Mouse (Mus musculus) brain, adult 2 months (tissue): Measurements from ENCODE around the gene Bbs2.
A peak's percentile ranks its signal among the peaks of the same experiment; 100 is the strongest.

Experiments used
- DNase-seq: peaks from one replicate; pipeline ENCODE4 v3.0.0; 2011; ENCODE audit warnings: low read depth, low spot score

Gene Bbs2

GRCm38 (mm10) chr8:94098996-94099395, 268 bp upstream of the Bbs2 start:
- DNase-seq, result peak; percentile 19

GRCm38 (mm10) chr8:94094281-94094680, 4.4 kb downstream of the Bbs2 start:
- DNase-seq, result no peak

- DNase-seq, result no peak
These were observed 5.9 kb downstream of the Bbs2 start for GRCm38 (mm10) chr8:94092848-94093247.

DNA sequence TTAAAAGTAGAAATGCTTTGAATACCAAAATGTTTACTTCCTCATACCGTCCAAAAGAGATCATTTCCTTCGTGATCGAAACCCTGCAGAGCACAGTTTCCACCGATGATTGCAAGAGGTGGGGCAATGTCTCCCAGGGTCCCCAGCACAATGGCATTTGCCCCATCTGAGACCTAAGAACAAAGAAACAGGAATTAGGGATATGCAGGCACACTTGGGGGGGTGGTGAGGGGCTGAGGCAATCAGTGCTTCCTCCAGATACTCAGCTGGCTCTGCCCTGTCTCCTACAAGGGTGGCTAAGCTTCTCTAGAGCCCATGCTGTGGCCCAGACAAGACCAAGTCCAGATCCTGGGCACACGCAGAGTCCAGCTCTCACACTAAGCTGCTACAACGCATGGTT, 9.0 kb downstream of the Bbs2 start:
- DNase-seq, result no peak

- no peak for DNase-seq
These were observed 10.8 kb downstream of the Bbs2 start for GRCm38 (mm10) chr8:94087964-94088363.

GRCm38 (mm10) chr8:94076461-94077192, 22.1 kb downstream of the Bbs2 start:
- DNase-seq, result no peak

DNA sequence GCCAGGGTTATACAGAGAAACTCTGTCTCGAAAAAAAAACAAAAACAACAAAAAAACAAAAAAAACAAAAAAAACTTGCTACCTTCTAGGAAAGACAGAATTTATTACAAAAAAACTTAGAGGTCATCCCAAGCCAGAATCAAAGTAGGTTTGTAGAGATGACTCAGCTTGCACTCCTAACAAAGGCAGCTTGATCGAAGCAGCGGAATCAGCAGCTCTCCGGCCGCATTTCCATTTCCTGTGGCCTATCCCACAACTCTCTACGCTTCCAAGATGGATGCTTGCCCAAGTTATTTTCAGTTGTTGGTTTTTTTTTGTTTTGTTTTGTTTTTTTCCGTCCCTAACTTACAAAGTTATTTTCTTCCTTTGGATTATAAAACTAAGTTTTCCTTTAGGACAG, 29.9 kb downstream of the Bbs2 start:
- peak; percentile 9 for DNase-seq

DNA sequence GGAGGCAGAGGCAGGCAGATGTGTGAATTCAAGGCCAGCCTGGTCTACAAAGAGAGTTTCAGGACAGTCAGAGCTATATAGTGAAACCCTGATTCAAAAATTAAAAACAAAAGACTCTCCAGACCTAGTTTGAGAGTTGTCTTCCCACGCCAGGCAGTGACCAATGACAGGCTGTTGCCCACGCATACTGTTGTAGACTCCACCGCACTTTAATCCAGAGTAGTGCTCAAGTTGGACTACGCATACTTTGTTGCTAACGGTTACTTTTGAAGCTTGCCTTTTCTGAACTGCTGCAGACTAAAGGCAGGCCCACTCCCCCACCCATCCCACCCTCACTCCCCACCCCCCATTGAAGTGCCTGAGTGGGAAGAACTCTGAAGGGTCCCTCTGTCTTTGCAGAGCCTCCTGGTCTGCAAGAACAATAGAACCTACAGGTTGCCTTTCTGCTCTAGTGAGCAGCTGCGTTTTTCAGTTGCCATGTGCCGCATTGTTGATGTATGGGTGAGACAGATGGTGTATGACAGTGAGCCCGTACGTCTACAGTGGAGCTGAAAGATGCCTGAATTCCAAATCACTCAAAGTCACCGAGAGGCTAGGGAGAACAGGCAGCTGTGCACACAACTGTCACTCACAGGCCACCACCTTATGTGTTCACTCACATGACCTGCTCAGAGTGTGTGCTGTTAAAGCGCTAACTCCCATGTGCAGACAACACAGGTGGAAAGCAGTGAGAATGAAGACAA, 32.4 kb downstream of the Bbs2 start:
- DNase-seq, result peak; percentile 62

DNA sequence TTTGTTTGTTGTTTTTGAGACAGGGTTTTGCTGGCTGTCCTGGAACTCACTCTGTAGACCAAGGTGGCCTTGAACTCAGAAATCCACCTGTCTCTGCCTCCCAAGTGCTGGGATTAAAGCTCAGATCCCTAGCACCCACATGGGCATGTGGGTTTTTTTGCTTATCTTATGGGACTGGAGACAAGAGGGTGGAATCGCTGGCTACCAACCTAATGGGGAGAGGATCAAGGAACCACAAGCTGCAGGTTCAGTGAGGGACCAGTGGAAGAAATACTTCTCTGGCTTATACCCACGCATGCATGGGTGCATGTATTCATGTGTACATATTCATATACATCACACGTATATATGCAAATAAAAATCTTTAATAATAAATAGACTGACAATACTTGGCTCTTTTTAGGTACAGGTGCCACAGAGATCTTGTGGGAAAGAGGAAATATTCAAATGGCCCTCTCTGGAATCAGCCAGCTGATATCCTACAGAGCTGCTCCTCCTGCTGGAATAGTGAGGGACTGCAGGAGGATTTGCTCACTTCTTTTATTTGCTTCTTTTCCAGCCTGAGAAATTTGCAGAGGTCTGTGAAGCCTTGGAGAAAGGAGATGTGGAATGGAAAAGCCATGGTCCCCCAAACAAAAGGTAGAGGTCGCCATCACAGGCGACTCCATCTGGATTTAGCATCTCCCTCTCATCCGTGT, 41.4 kb downstream of the Bbs2 start:
- DNase-seq, result peak; percentile 71

DNA sequence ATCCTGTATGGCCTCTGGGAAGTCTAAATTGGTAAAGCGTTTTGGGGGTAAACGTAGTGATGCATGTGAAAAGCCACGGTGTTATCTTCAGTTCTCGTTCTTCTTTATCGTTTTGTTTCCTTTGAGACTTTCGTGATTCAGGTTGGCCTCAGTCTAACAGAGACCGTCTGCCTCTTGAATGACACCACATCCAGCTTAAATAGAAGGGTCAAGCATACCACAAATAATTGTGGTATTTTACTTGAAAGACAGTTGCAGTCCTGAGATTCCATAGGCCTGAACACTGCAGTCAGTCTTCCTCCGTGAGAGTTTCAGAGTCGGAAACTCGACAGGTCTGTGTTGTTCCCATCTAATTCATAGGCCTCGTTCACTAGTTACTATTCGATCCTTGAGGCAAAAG, 46.0 kb downstream of the Bbs2 start:
- DNase-seq, result no peak

DNA sequence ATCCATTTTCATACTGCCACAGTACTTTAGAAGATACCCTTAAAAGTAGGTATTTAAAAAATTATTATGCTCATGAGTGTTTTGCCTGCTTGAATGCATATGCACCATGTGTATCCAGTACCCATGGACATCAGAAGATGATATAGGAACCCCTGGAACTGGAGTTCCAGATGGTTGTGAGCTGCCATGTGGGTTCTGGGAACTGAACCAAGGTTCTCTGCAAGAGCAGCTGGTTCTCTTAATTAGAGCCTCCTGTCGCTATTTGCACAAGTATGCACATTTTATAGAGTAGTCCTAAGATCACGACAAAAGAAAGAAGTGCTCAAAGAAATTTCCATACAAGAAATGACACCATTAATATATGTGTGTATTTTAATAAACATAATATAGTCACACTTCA, 50.9 kb downstream of the Bbs2 start:
- DNase-seq, result peak; percentile 58

DNA sequence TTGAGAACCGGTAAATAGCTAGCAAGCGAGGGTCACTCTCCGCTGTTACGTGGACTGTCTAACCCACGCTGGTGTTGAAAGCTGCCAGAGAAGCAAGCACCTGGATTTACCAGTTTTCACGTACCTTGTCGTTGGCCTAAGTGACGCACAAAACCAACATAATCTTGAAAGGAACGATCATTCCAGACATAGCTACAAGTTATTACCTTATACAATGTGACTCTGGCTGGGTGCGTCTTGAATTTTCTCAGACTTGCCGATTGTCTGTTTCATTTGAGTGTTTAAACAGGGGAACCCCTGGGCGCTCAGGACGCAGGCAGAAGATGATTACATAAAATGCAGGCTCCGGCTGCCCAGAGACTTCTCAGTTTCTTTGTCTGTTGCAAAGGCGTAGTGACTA, 60.9 kb downstream of the Bbs2 start:
- DNase-seq, result peak; percentile 32

DNA sequence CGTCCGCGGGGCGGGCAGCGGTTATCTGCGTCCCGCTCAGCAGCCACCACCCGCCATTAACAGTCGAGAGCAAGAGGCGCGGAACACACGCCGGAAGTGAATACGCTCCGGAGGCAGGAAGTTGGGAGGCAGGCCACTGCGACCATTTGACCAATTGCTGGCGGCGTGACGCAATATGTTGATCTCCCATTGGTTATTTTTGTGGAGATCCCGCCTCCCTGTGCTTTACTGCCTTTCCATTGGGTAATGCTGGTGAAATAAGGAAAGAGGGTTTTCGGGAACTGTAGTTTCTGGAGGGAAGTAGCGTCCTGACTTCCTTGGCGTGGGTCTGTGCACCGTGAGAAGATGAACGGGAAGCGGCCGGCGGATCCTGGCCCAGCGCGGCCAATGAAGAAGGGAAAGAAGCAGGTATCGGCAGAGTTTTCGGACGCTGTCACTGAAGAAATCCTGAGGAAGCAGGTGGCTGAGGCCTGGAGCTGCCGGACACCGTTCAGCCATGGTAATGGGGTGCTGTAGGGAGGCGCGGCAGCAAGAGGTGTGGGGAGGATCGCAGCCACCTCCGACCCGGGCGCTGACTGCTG, 61.7 kb downstream of the Bbs2 start, which contains the start of the genes Nudt21 and Ogfod1:
Nudt21 (minus strand) TSS at position 88 of the 581 bp plus-strand sequence.
Ogfod1 (plus strand) TSS at position 255 of the 581 bp plus-strand sequence.
- DNase-seq, result peak; percentile 99

DNA sequence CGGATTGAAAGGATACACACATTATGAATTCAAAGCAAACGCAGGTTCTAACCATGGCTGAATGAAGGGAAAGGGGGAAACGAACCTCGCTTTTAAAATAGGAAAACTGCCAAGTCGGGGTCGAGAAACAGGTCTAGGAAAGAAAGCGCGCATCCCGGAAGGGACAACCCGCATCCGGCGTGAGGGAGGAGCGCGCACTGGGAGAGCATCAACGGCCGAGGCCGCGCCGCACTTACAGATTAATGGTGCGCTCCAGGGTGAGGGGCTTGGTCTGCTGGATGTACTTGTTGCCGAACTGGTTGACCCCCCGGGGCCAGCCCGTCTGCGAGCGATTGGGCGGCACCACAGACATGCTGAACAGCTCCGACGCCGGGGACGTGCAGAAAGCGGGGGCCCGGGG, 62.2 kb downstream of the Bbs2 start:
- DNase-seq, result peak; percentile 78

DNA sequence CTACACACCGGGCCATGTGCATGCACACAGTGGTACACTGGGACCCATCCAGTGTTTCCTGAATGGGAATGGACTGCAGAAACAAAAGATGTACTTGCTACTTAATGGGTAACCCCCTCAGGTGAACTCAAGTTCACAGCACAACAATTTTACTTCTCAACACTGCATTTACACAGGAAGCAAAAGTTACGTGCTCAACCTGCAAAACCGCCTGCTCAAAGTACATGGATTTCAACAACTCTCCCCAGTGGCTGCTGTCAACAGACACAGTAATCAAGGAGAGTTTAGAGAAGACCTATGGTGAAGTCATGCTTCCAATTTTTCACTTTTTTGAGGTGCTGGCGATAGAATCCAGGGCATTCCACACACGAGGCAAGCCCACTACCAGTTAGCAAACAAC, 63.5 kb downstream of the Bbs2 start:
- DNase-seq, result no peak

GRCm38 (mm10) chr8:94033601-94034000, 65.1 kb downstream of the Bbs2 start:
- DNase-seq, result no peak

DNA sequence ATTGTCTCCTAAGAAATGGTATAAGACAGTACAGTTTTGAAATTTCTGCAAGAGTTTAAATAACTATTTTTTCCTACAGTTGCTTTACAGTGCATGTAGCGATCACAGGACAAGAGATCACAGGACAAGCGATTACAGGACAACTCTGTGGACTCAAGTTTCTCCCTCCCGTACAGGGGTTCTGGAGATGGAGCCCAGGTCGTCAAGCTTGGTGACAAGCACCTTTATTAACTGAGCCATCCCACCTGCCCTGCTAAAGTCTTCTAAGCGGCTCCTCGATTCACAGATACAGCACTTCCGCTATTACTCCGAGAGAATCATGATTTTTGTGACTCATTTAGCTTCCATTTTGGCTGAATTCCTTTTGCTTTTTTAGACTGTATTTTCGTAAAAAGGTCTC, 69.0 kb downstream of the Bbs2 start:
- no peak for DNase-seq

DNA sequence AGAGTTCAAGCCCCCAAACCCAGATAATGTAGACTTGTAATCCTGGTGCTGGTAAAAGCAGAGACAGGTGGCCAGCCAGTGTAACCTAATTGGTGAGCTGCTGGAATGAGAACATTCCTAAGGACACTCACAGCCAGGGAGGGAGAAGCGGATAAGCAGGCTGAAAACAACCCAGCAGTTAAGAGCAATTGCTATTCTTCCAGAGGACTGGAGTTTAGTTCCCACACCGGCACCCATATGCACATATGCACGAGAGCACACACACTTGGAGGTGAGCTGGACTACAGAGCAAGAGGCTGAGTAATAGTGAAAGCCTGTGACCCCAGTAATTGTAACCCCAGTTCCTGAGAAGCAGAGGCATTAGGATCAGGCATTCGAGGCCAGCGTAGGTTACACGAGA, 74.8 kb downstream of the Bbs2 start:
- no peak for DNase-seq
